Mouse (Mus musculus): ENCODE data around the gene Ankrd33b.

DNA sequence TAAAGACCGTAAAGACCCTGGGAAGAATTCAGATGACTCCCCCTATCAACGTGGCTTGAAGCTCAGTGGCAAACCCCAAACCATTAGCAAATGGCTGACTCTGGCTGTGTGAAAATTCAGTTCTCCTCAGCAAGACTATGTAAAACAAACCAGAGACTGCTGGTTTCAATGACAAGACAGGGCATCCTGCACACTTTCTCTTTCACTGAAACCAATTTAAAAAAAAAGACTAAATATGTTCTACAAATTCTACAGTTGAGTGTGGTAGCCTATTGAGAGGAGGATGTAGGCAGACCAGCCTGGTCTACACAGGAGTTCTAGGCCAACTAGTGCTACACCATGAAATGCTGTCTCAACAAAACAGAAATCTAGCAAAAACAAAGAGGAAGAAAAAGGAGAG is 21.0 kb downstream of the Ankrd33b start:
- TF ChIP-seq CTCF (IDR thresholded peaks at IDR 0.05; ENCODE audit: low read depth, low read length): no peak
- TF ChIP-seq POLR2A (IDR thresholded peaks at IDR 0.05; ENCODE audit: extremely low read depth, insufficient read depth, low read length): no peak
